Mouse (Mus musculus) embryonic facial prominence, embryonic 14.5 days (tissue): Measurements from ENCODE around the gene Rtl8a. TPM values are rescaled to one million over a fixed set of nuclear protein-coding genes. Genes with fewer than 3 reads are reported as not detected.
A peak's percentile ranks its signal among the peaks of the same experiment; 100 is the strongest.
"Not testable (repeated sequence)": the region's sequence is repeated elsewhere in the genome, so short reads cannot be mapped to it uniquely, and the experiment has no call there.

Experiments used
- ATAC-seq: fragments of 200-750 bp; cut with Nextera tagmentation; 2 replicates; pipeline ENCODE4 v1.8.0; 2017; ENCODE audit warnings: low read depth, moderate number of reproducible peaks, moderate TSS enrichment
- DNase-seq: peaks from one replicate; pipeline ENCODE4 v3.0.0-alpha.2; 2015; ENCODE audit warnings: low spot score
- H3K27ac ChIP-seq: fragments of 300-500 bp; sonication (generic); replicated peaks from 2 replicates; pipeline ENCODE4 v1.5.1; 2014; ENCODE audit warnings: low read depth, mild to moderate bottlenecking, low read length, moderate library complexity
- H3K27me3 ChIP-seq: fragments of 300-500 bp; sonication (generic); replicated peaks from 2 replicates; pipeline ENCODE4 v1.6.1; 2014; ENCODE audit warnings: low read length; ENCODE audit not compliant: control insufficient read depth, insufficient read depth
- H3K36me3 ChIP-seq: fragments of 300-500 bp; sonication (generic); 2 replicates; pipeline ENCODE4 v1.6.1; 2014; ENCODE audit warnings: low read length, mixed read lengths; ENCODE audit not compliant: control insufficient read depth, insufficient read depth
- H3K4me1 ChIP-seq: fragments of 300-500 bp; sonication (generic); 2 replicates; pipeline ENCODE4 v1.6.1; 2014; ENCODE audit warnings: antibody characterized with exemption, low read length; ENCODE audit not compliant: control insufficient read depth, insufficient read depth
- H3K4me2 ChIP-seq: fragments of 300-500 bp; sonication (generic); 2 replicates; pipeline ENCODE4 v1.6.1; 2014; ENCODE audit warnings: low read depth, mild to moderate bottlenecking, low read length, moderate library complexity, mixed read lengths
- H3K4me3 ChIP-seq: fragments of 300-500 bp; sonication (generic); 2 replicates; pipeline ENCODE4 v1.5.1; 2014; ENCODE audit warnings: low read depth, mild to moderate bottlenecking, low read length
- H3K9ac ChIP-seq: fragments of 300-500 bp; sonication (generic); 2 replicates; pipeline ENCODE4 v1.6.1; 2014; ENCODE audit warnings: low read depth, mild to moderate bottlenecking, low read length, moderate library complexity, mixed read lengths
- H3K9me3 ChIP-seq: fragments of 300-500 bp; sonication (generic); 2 replicates; pipeline ENCODE4 v1.6.1; 2016; ENCODE audit warnings: low read length; ENCODE audit not compliant: control insufficient read depth
- WGBS: fragments of 180-500 bp; shearing (Covaris S2); extraction: QIAGEN DNeasy Blood & Tissue Kit; methylation state at CpG from one replicate; pipeline ENCODE4 v1.1.7; 2014; 5-methylcytosine and 5-hydroxymethylcytosine counted together
- polyA plus RNA-seq: library from polyadenylated mRNA; unstranded; fragments of >200 nt; fragmentation: Nextera tagmentation; extraction: Ambion mirVana; gene quantifications from 2 replicates; pipeline ENCODE4 v1.2.1, GENCODE M21; 2014

The Rtl8a gene
- polyA plus RNA-seq, 1 experiment from 2014 or later, result 81.6 TPM

GRCm38 (mm10) chrX:53608122-53608813 lies 35.2 kb downstream of the Rtl8a start:
- H3K9ac ChIP-seq, result peak overlapping the region; percentile 64
- peak; percentile 42; the same call in 1 of the 2 replicates for ATAC-seq

GRCm38 (mm10) chrX:53607242-53608121 lies 36.0 kb downstream of the Rtl8a start, which contains the start of gene Rtl8c:
TSS of gene Rtl8c (plus strand) at chrX:53608032.
- Histone ChIP-seq H3K4me2 (peak within 1 kb of the TSS; percentile 54), H3K9me3 (no peaks in the 10 kb centered on the region), H3K27me3 (no peaks in the 10 kb centered on the region), H3K36me3 (no peaks in the 10 kb centered on the region), H3K27ac (no peak within 1 kb of the TSS), H3K4me3 (peak within 1 kb of the TSS; percentile 48), H3K4me1 (no peaks in the 10 kb centered on the region), H3K9ac (peak within 1 kb of the TSS; percentile 64)
- WGBS, result 33% methylated on average over 19 of the region's 20 CpGs
- ATAC-seq, result peak; percentile 95
- peak; percentile 86 for DNase-seq

More at GRCm38 (mm10) chrX:53608122-53608813, 35.2 kb downstream of the Rtl8a start:
- no peaks in the 10 kb centered on the region for H3K36me3 ChIP-seq
- no peaks in the 10 kb centered on the region for H3K27me3 ChIP-seq
- peak overlapping the region; percentile 48 for H3K4me3 ChIP-seq
- no peak overlapping the region for H3K27ac ChIP-seq
- DNase-seq, result peak; percentile 9
- 33% methylated on average over 15 of the region's 18 CpGs for whole genome bisulfite sequencing
- peak overlapping the region; percentile 54 for H3K4me2 ChIP-seq
- no peaks in the 10 kb centered on the region for H3K9me3 ChIP-seq
- no peaks in the 10 kb centered on the region for H3K4me1 ChIP-seq

- H3K4me1 ChIP-seq, DNase-seq, H3K4me3 ChIP-seq, H3K9me3 ChIP-seq, H3K27ac ChIP-seq, H3K9ac ChIP-seq, ATAC-seq, H3K36me3 ChIP-seq, H3K27me3 ChIP-seq, H3K4me2 ChIP-seq: not testable (repeated sequence)
- WGBS, result 31% methylated on average over 1 of the region's 1 CpGs
Measured at GRCm38 (mm10) chrX:53606176-53606575, 37.3 kb downstream of the Rtl8a start.

GRCm38 (mm10) chrX:53599993-53600392 lies 43.5 kb downstream of the Rtl8a start:
- DNase-seq, H3K9ac ChIP-seq, H3K27me3 ChIP-seq, H3K9me3 ChIP-seq, H3K36me3 ChIP-seq, H3K4me3 ChIP-seq, ATAC-seq, H3K4me2 ChIP-seq, H3K4me1 ChIP-seq, H3K27ac ChIP-seq: not testable (repeated sequence)
- WGBS, result 33% methylated on average over 2 of the region's 2 CpGs

Other genes starting within 250 kb of the Rtl8a start
- gene Etd, start 208.8 kb downstream of the Rtl8a start, polyA plus RNA-seq, result not detected in 2 replicates
- 52.6 and 54.6 TPM in 2 replicates for gene Rtl8c, start 35.6 kb downstream of the Rtl8a start, polyA plus RNA-seq
- not detected in 2 replicates for gene Gm14597, start 34.7 kb downstream of the Rtl8a start, polyA plus RNA-seq
- 71.0 and 78.8 TPM in 2 replicates for gene Rtl8b, start 26.7 kb upstream of the Rtl8a start, polyA plus RNA-seq
- 0.80 TPM in 1 of 2 replicates, not detected in the other for gene 4930502E18Rik, start 81.1 kb upstream of the Rtl8a start, polyA plus RNA-seq
- not detected in 2 replicates for gene 1700013H16Rik, start 114.1 kb upstream of the Rtl8a start, polyA plus RNA-seq
- not detected in 2 replicates for gene Zfp36l3, start 132.7 kb upstream of the Rtl8a start, polyA plus RNA-seq
- gene Xlr, start 154.0 kb upstream of the Rtl8a start, polyA plus RNA-seq, result 3.4 and 4.2 TPM in 2 replicates